Mouse (Mus musculus) inflammation-experienced regulatory T-cells, adult 6 months (primary cell): Measurements from ENCODE around the gene Snx32. TPM values are rescaled to one million over a fixed set of nuclear protein-coding genes. Genes with fewer than 3 reads are reported as not detected.
"Not testable (repeated sequence)": the region's sequence is repeated elsewhere in the genome, so short reads cannot be mapped to it uniquely, and the experiment has no call there.

Source experiments
- ATAC-seq: one replicate; pipeline ENCODE4 v1.8.0; 2017
- polyA plus RNA-seq, 3 experiments: library from polyadenylated mRNA; unstranded; fragments of 100-300 nt; shearing (Covaris generic); gene quantifications; one replicate each; pipeline ENCODE4 v1.2.1; 2017

Gene Snx32
- polyA plus RNA-seq, 3 experiments from 2014 or later: 11.7 to 26.7 (median 20.0) TPM

GRCm38 (mm10) chr19:5512091-5513004 lies 2.0 kb upstream of the Snx32 start:
- ATAC-seq: no peak

- ATAC-seq: no peak
Observed at GRCm38 (mm10) chr19:5511074-5511632, 815 bp upstream of the Snx32 start.

- no peak for ATAC-seq
Observed at GRCm38 (mm10) chr19:5503687-5504086, 6.7 kb downstream of the Snx32 start, which contains the start of gene 1700020D05Rik. Gene 1700020D05Rik (minus strand): TSS chr19:5503787.

- no peak for ATAC-seq
Observed at GRCm38 (mm10) chr19:5500330-5500875, 9.9 kb downstream of the Snx32 start.

- no peak for ATAC-seq
Observed at GRCm38 (mm10) chr19:5496052-5496370, 14.3 kb downstream of the Snx32 start.

GRCm38 (mm10) chr19:5495353-5496051 lies 14.8 kb downstream of the Snx32 start:
- ATAC-seq: no peak

GRCm38 (mm10) chr19:5494314-5494713 lies 16.0 kb downstream of the Snx32 start:
- ATAC-seq: no peak

- ATAC-seq: not testable (repeated sequence)
Observed at GRCm38 (mm10) chr19:5493301-5493721, 17.0 kb downstream of the Snx32 start.

- ATAC-seq: no peak
Observed at GRCm38 (mm10) chr19:5492641-5493040, 17.7 kb downstream of the Snx32 start.

GRCm38 (mm10) chr19:5490898-5491708 lies 19.2 kb downstream of the Snx32 start:
- peak; percentile 42 for ATAC-seq

GRCm38 (mm10) chr19:5490313-5490897 lies 19.9 kb downstream of the Snx32 start, which contains the start of gene Cfl1:
Gene Cfl1 (plus strand): TSS chr19:5490455.
- peak; percentile 57 for ATAC-seq

- ATAC-seq: not testable (repeated sequence)
Observed at GRCm38 (mm10) chr19:5489721-5490120, 20.6 kb downstream of the Snx32 start.

GRCm38 (mm10) chr19:5488878-5489571 lies 21.3 kb downstream of the Snx32 start:
- peak; percentile 69 for ATAC-seq

GRCm38 (mm10) chr19:5487768-5488550 lies 22.4 kb downstream of the Snx32 start, which contains the start of gene Mus81:
Gene Mus81 (minus strand): TSS chr19:5488402.
- ATAC-seq: peak; percentile 32

GRCm38 (mm10) chr19:5486771-5487170 lies 23.6 kb downstream of the Snx32 start:
- no peak for ATAC-seq

GRCm38 (mm10) chr19:5486286-5486685 lies 24.1 kb downstream of the Snx32 start:
- ATAC-seq: no peak

- no peak for ATAC-seq
Observed at GRCm38 (mm10) chr19:5485821-5486220, 24.5 kb downstream of the Snx32 start.

- ATAC-seq: no peak
Observed at GRCm38 (mm10) chr19:5485371-5485770, 25.0 kb downstream of the Snx32 start.

- no peak for ATAC-seq
Observed at GRCm38 (mm10) chr19:5484496-5484895, 25.8 kb downstream of the Snx32 start.
